Mouse (Mus musculus) heart, postnatal 0 days (tissue): Measurements from ENCODE around the gene Plagl2. TPM values are rescaled to one million over a fixed set of nuclear protein-coding genes. Genes with fewer than 3 reads are reported as not detected.
"Not testable (repeated sequence)": the region's sequence is repeated elsewhere in the genome, so short reads cannot be mapped to it uniquely, and the experiment has no call there.

ENCODE experiments used
- ATAC-seq: fragments of 200-750 bp; cut with Nextera tagmentation; 2 replicates; pipeline ENCODE4 v1.8.0; 2017; ENCODE audit warnings: low read depth, moderate number of reproducible peaks, moderate library complexity; ENCODE audit not compliant: insufficient read depth
- DNase-seq: peaks from one replicate; pipeline ENCODE4 v3.0.0-alpha.2; 2016; ENCODE audit warnings: low spot score
- H3K27ac ChIP-seq: fragments of 300-500 bp; sonication (generic); 2 replicates; pipeline ENCODE4 v1.5.1; 2014; ENCODE audit warnings: low read depth, mild to moderate bottlenecking
- H3K27me3 ChIP-seq: fragments of 300-500 bp; sonication (generic); 2 replicates; pipeline ENCODE4 v1.6.1; 2014; ENCODE audit warnings: low read length, mixed read lengths; ENCODE audit not compliant: control insufficient read depth, insufficient read depth
- H3K36me3 ChIP-seq: fragments of 300-500 bp; sonication (generic); replicated peaks from 2 replicates; pipeline ENCODE4 v1.6.1; 2014; ENCODE audit warnings: low read length, mixed read lengths; ENCODE audit not compliant: control insufficient read depth, insufficient read depth
- H3K4me1 ChIP-seq: fragments of 300-500 bp; sonication (generic); 2 replicates; pipeline ENCODE4 v1.6.1; 2014; ENCODE audit warnings: antibody characterized with exemption; ENCODE audit not compliant: control insufficient read depth, insufficient read depth
- H3K4me2 ChIP-seq: fragments of 300-500 bp; sonication (generic); 2 replicates; pipeline ENCODE4 v1.6.1; 2014; ENCODE audit warnings: low read depth, mild to moderate bottlenecking, low read length, moderate library complexity
- H3K4me3 ChIP-seq: fragments of 300-500 bp; sonication (generic); 2 replicates; pipeline ENCODE4 v1.5.1; 2014; ENCODE audit warnings: low read depth, low read length
- H3K9ac ChIP-seq: fragments of 300-500 bp; sonication (generic); replicated peaks from 2 replicates; pipeline ENCODE4 v1.6.1; 2014; ENCODE audit warnings: low read depth, low read length, mixed read lengths
- H3K9me3 ChIP-seq: fragments of 300-500 bp; sonication (generic); replicated peaks from 2 replicates; pipeline ENCODE4 v1.6.1; 2016; ENCODE audit warnings: low read length; ENCODE audit not compliant: control insufficient read depth
- CTCF ChIP-seq: IDR thresholded peaks from 2 replicates; pipeline ENCODE4 v1.5.1; 2016; ENCODE audit warnings: antibody characterized with exemption, control low read depth, low read depth
- EP300 ChIP-seq: IDR thresholded peaks from 2 replicates; pipeline ENCODE4 v1.6.1; 2016; ENCODE audit warnings: antibody characterized with exemption, low read depth
- WGBS: fragments of 180-500 bp; shearing (Covaris S2); extraction: QIAGEN DNeasy Blood & Tissue Kit; methylation state at CpG from one replicate; pipeline ENCODE4 v1.1.7; 2014; 5-methylcytosine and 5-hydroxymethylcytosine counted together
- polyA plus RNA-seq: library from polyadenylated mRNA; unstranded; fragments of >200 nt; fragmentation: Nextera tagmentation; extraction: Ambion mirVana; gene quantifications from 2 replicates; pipeline ENCODE4 v1.2.1, GENCODE M21; 2015
- total RNA-seq: library from RNA; depleted of rRNA; stranded (reverse); fragments of >200 nt; gene quantifications from 2 replicates; pipeline ENCODE4 v1.2.3, GENCODE M21; 2014; ENCODE audit warnings: low replicate concordance; rRNA removed

Plagl2 gene
- total RNA-seq, result 6.3 and 6.5 TPM in 2 replicates
- 2.4 and 2.6 TPM in 2 replicates for polyA plus RNA-seq

DNA sequence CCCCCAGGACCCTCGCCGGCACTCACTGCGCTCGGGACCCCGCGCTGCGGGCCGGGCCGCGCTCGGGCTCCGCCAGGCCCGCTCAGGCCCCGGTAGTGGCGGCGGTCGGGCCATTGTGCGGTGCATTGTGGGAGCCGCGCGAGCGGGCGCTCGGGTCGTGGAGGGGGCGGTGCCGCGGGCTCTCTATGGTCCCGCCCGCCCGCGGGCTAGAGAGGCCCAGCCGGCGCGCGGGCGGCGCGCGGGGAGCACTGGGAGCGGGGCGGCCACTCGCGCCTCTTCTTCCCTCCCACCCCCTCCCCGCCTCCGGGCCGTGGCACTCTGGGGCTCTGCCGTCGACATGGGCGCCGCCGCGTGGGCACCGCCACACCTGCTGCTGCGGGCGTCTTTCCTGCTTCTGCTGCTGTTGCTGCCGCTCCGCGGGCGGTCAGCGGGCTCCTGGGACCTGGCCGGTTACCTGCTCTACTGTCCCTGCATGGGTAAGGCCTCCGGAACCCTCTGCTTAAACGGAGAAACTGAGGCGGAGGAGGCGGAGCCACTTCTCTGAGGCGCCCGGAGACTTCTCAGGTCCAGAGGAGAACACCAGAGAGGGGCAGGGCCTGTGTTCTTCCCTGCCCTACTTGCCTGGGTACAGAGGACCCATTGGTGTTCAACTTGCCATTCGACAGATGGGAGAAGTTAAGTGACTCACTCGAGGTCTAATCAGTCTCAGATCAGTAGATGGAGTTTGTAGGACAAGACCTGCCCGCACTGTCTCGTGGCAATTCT is at the start of gene Plagl2, which contains the start of gene Pofut1:
Gene Plagl2, minus strand, starts transcription at position 177 of the 765 bp plus-strand sequence.
Gene Pofut1, plus strand, starts transcription at position 284 of the 765 bp plus-strand sequence.
- Histone ChIP-seq H3K27me3 (no peaks in the 10 kb centered on the region), H3K4me3 (peak within 1 kb of the TSS; percentile 80), H3K4me2 (peak within 1 kb of the TSS; percentile 76), H3K36me3 (peaks cover 15% of the 10 kb centered on the region; the same call in 1 of the 2 replicates), H3K9ac (peak within 1 kb of the TSS; percentile 90), H3K4me1 (peaks cover 26% of the 10 kb centered on the region), H3K27ac (peak within 1 kb of the TSS; percentile 88), H3K9me3 (no peaks in the 10 kb centered on the region)
- WGBS, result under 1% methylated on average over 56 of the region's 72 CpGs
- peak; percentile 88 for DNase-seq
- TF ChIP-seq EP300, result no peak
- TF ChIP-seq CTCF, result peak; percentile 4; the same call in 1 of the 2 replicates
- ATAC-seq, result peak; percentile 95

DNA sequence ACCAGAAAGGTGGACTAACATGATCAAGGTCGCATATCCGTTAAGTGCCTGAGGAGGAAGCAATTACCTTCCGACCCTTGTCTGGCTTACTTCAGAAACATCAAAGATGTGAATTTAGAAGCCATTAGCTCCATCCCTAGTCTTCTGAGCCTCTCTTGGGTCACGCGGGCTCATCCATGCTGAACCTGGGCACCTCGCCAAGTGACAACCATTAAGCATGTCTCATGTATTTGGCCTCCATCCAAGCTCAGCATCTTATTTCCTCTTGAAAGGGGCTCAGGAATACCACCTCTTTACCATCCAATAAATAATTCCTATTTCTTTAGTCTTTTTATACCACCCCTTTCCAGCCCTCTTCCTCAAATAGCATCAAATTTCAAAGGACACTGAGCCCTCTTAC is 46.6 kb upstream of the Plagl2 start:
- WGBS, result 33% methylated on average over 6 of the region's 6 CpGs
- Histone ChIP-seq H3K36me3 (no peaks in the 10 kb centered on the region), H3K4me2 (no peak overlapping the region), H3K27ac (no peak overlapping the region), H3K4me1 (peaks cover 13% of the 10 kb centered on the region), H3K9me3 (no peaks in the 10 kb centered on the region), H3K4me3 (no peak overlapping the region), H3K9ac (no peak overlapping the region), H3K27me3 (no peaks in the 10 kb centered on the region)
- no peak for TF ChIP-seq CTCF
- TF ChIP-seq EP300, result no peak
- DNase-seq (no peak), ATAC-seq (no peak)

DNA sequence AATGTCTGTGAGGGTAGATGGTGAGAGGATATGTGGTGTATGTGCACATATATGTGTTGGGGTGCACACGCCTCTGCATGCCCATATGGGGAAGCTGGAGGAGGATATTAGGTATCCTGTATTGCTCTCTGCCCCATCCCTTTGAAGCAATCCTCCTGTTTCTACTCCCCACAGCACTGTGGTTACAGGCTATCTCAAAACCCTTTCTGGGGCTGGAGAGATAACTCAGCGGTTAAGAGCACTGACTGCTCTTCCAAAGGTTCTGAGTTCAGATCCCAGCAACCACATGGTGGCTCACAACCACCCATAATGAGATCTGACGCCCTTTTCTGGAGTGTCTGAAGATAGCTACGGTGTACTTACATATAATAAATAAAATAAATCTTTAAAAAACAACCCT is 45.3 kb upstream of the Plagl2 start:
- no peaks in the 10 kb centered on the region for H3K27me3 ChIP-seq
- TF ChIP-seq EP300, result no peak
- no peak for TF ChIP-seq CTCF

DNA sequence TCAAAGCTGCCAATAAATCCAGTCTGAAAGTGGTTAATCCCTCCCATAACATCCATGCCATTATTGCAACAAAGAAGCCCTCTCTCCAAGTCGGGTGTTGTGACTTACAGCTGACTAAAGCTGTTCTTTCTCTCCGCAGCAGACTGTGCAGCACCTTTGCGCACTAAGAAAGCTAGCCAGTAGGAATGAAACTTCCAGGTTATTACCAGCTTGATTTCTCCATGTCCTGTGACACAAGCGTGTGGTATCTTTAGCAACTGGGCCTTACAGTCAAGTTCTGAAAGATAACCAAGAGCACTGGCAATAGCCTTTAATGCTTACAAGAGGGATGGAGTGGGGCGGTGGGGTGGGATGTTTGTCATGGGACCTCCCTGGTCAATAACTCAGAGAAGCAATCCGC is 42.7 kb upstream of the Plagl2 start:
- Histone ChIP-seq H3K9ac (no peak overlapping the region), H3K27ac (no peak overlapping the region), H3K27me3 (no peaks in the 10 kb centered on the region), H3K9me3 (no peaks in the 10 kb centered on the region), H3K4me2 (no peak overlapping the region), H3K4me1 (no peaks in the 10 kb centered on the region), H3K4me3 (no peak overlapping the region), H3K36me3 (no peaks in the 10 kb centered on the region)
- DNase-seq (no peak), ATAC-seq (no peak)
- WGBS, result 83% methylated on average over 6 of the region's 6 CpGs
- TF ChIP-seq EP300 (no peak), CTCF (no peak)

More for the DNA sequence above, 45.3 kb upstream of the Plagl2 start:
- H3K4me2 ChIP-seq, result no peak overlapping the region
- no peak for DNase-seq
- no peak overlapping the region for H3K9ac ChIP-seq
- H3K27ac ChIP-seq, result no peak overlapping the region
- H3K4me3 ChIP-seq, result no peak overlapping the region
- no peaks in the 10 kb centered on the region for H3K36me3 ChIP-seq
- H3K4me1 ChIP-seq, result peaks cover under 1% of the 10 kb centered on the region
- H3K9me3 ChIP-seq, result no peaks in the 10 kb centered on the region
- no peak for ATAC-seq
- 70% methylated on average over 4 of the region's 4 CpGs for WGBS

GRCm38 (mm10) chr2:153278357-153278756 is 37.1 kb upstream of the Plagl2 start:
- Histone ChIP-seq H3K4me3 (no peak overlapping the region), H3K4me1 (no peaks in the 10 kb centered on the region), H3K9ac (no peak overlapping the region), H3K9me3 (no peaks in the 10 kb centered on the region), H3K27ac (no peak overlapping the region), H3K27me3 (no peaks in the 10 kb centered on the region), H3K36me3 (no peaks in the 10 kb centered on the region), H3K4me2 (no peak overlapping the region)
- no peak for TF ChIP-seq EP300
- TF ChIP-seq CTCF, result no peak
- WGBS, result 80% methylated on average over 5 of the region's 5 CpGs
- DNase-seq (no peak), ATAC-seq (no peak)

- not testable (repeated sequence) for DNase-seq, ATAC-seq, H3K36me3 ChIP-seq, H3K27ac ChIP-seq, H3K9me3 ChIP-seq, H3K4me3 ChIP-seq, H3K27me3 ChIP-seq, H3K4me1 ChIP-seq, H3K4me2 ChIP-seq, H3K9ac ChIP-seq
- WGBS, result 82% methylated on average over 5 of the region's 5 CpGs
Measured at GRCm38 (mm10) chr2:153276846-153277245, 35.6 kb upstream of the Plagl2 start.
